Mouse (Mus musculus): ENCODE measurements around the gene Mapkapk5. TPM values are rescaled to one million over a fixed set of nuclear protein-coding genes. Genes with fewer than 3 reads are reported as not detected.

Gene Mapkapk5
- polyA plus RNA-seq, 1 experiment from 2014 or later: 52.1 TPM

GRCm38 (mm10) chr5:121477680-121478079 lies 68.0 kb downstream of the Mapkapk5 start:
- Histone ChIP-seq H3K36me3 (ENCODE audit: control insufficient read depth, insufficient read depth, low read length) (no peaks in the 10 kb centered on the region), H3K27me3 (ENCODE audit: control insufficient read depth, insufficient read depth, low read length) (no peaks in the 10 kb centered on the region), H3K4me3 (ENCODE audit: low read depth, low read length) (no peak overlapping the region), H3K9me3 (ENCODE audit: control insufficient read depth, low read length) (no peaks in the 10 kb centered on the region), H3K4me2 (no peak overlapping the region), H3K27ac (ENCODE audit: low read depth, low read length) (no peak overlapping the region), H3K9ac (ENCODE audit: low read length) (no peak overlapping the region), H3K4me1 (ENCODE audit: control insufficient read depth, insufficient read depth, low read length) (no peaks in the 10 kb centered on the region)
- 45% methylated on average over 3 of the region's 3 CpGs for WGBS
- ATAC-seq (ENCODE audit: low FRiP score): no peak
- peak; percentile 96 for DNase-seq (ENCODE audit: low spot score, missing footprints)

- Histone ChIP-seq H3K9ac (ENCODE audit: low read length) (no peak overlapping the region), H3K27me3 (ENCODE audit: control insufficient read depth, insufficient read depth, low read length) (no peaks in the 10 kb centered on the region), H3K4me2 (no peak overlapping the region), H3K9me3 (ENCODE audit: control insufficient read depth, low read length) (no peaks in the 10 kb centered on the region), H3K4me1 (ENCODE audit: control insufficient read depth, insufficient read depth, low read length) (no peaks in the 10 kb centered on the region), H3K4me3 (ENCODE audit: low read depth, low read length) (no peak overlapping the region), H3K27ac (ENCODE audit: low read depth, low read length) (no peak overlapping the region), H3K36me3 (ENCODE audit: control insufficient read depth, insufficient read depth, low read length) (no peaks in the 10 kb centered on the region)
- ATAC-seq (ENCODE audit: low FRiP score): no peak
- DNase-seq (ENCODE audit: low spot score, missing footprints): no peak
- 85% methylated on average over 1 of the region's 1 CpGs for WGBS
Observed at GRCm38 (mm10) chr5:121476040-121476439, 69.7 kb downstream of the Mapkapk5 start.

Other genes with a start within 250 kb of the Mapkapk5 start
- 84.0 and 87.5 TPM in 2 replicates for gene Trafd1, start 160.3 kb downstream of the Mapkapk5 start, polyA plus RNA-seq (2014; fragmentation: Nextera tagmentation; extraction: Ambion mirVana)
- 46.9 and 51.7 TPM in 2 replicates for gene Naa25, start 148.0 kb downstream of the Mapkapk5 start, polyA plus RNA-seq (2014; fragmentation: Nextera tagmentation; extraction: Ambion mirVana)
- 0.66 and 1.1 TPM in 2 replicates for gene Tmem116, start 94.0 kb downstream of the Mapkapk5 start, polyA plus RNA-seq (2014; fragmentation: Nextera tagmentation; extraction: Ambion mirVana)
- gene Erp29, start 93.4 kb downstream of the Mapkapk5 start, polyA plus RNA-seq (2014; fragmentation: Nextera tagmentation; extraction: Ambion mirVana): 112 and 122 TPM in 2 replicates
- gene Adam1b, start 42.5 kb downstream of the Mapkapk5 start, polyA plus RNA-seq (2014; fragmentation: Nextera tagmentation; extraction: Ambion mirVana): 0.07 TPM in 1 of 2 replicates, not detected in the other
- gene Adam1a, start 423 bp downstream of the Mapkapk5 start, polyA plus RNA-seq (2014; fragmentation: Nextera tagmentation; extraction: Ambion mirVana): 2.2 and 3.0 TPM in 2 replicates
- not detected in 2 replicates for gene Gm42878, start 423 bp downstream of the Mapkapk5 start, polyA plus RNA-seq (2014; fragmentation: Nextera tagmentation; extraction: Ambion mirVana)
- gene Aldh2, start 47.9 kb upstream of the Mapkapk5 start, polyA plus RNA-seq (2014; fragmentation: Nextera tagmentation; extraction: Ambion mirVana): 53.3 and 54.9 TPM in 2 replicates
- gene Acad12, start 73.0 kb upstream of the Mapkapk5 start, polyA plus RNA-seq (2014; fragmentation: Nextera tagmentation; extraction: Ambion mirVana): 1.5 TPM in 2 replicates
- gene Acad10, start 114.6 kb upstream of the Mapkapk5 start, polyA plus RNA-seq (2014; fragmentation: Nextera tagmentation; extraction: Ambion mirVana): 2.5 and 2.6 TPM in 2 replicates
- gene Brap, start 114.7 kb upstream of the Mapkapk5 start, polyA plus RNA-seq (2014; fragmentation: Nextera tagmentation; extraction: Ambion mirVana): 37.7 and 43.0 TPM in 2 replicates
- 59.2 and 66.8 TPM in 2 replicates for gene Atxn2, start 165.4 kb upstream of the Mapkapk5 start, polyA plus RNA-seq (2014; fragmentation: Nextera tagmentation; extraction: Ambion mirVana)

Measured in midbrain, embryonic 11.5 days (tissue).